Mouse (Mus musculus): ENCODE measurements around the gene Teddm2. TPM values are rescaled to one million over a fixed set of nuclear protein-coding genes. Genes with fewer than 3 reads are reported as not detected.

The Teddm2 gene
- polyA plus RNA-seq, 1 experiment from 2014 or later, result 0.53 TPM

DNA sequence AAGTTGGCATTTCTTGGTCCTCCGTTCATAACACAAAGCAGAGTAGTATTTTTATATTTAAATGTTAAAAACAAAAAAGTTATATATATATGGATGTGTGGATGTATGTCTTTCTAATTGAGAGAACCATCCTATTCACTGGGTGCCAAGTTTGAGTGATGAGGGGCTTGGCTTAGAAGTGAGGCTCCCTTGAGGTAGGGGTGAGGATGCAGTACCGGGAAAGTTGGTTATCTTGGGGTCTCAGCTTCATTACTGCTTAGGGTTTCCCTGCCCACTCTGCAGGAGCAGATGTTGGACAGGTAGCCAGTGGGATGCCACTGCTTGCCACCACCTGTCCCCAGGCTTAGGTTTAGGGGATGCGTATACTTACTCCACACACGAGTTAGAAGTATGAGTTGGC, 8.7 kb upstream of the Teddm2 start:
- Histone ChIP-seq H3K4me2 (ENCODE audit: low read depth, low read length) (0 out of 2 replicates have a peak overlapping the region, but pooled peaks have one; percentile 19), H3K27me3 (ENCODE audit: insufficient read depth, low read length) (no peaks in the 10 kb centered on the region), H3K9ac (replicated peaks) (no peak overlapping the region), H3K4me3 (ENCODE audit: low read depth, low read length) (no peak overlapping the region), H3K27ac (ENCODE audit: low read depth) (peak overlapping the region; percentile 52; the same call in 1 of the 2 replicates), H3K36me3 (replicated peaks; ENCODE audit: insufficient read depth, low read length) (peaks cover 68% of the 10 kb centered on the region), H3K4me1 (ENCODE audit: insufficient read depth) (peaks cover 21% of the 10 kb centered on the region), H3K9me3 (ENCODE audit: low read length) (no peaks in the 10 kb centered on the region)
- 84% methylated on average over 4 of the region's 4 CpGs for WGBS (ENCODE audit: insufficient replicate concordance)
- DNase-seq, result no peak
- TF ChIP-seq EP300 (IDR thresholded peaks at IDR 0.05; ENCODE audit: low read depth), result no peak
- no peak for TF ChIP-seq CTCF (IDR thresholded peaks at IDR 0.05; ENCODE audit: low read depth)
- ATAC-seq, result no peak

GRCm38 (mm10) chr1:153908208-153908607, 8.2 kb upstream of the Teddm2 start:
- TF ChIP-seq CTCF (IDR thresholded peaks at IDR 0.05; ENCODE audit: low read depth) (no peak), EP300 (IDR thresholded peaks at IDR 0.05; ENCODE audit: low read depth) (no peak)
- H3K4me2 ChIP-seq (ENCODE audit: low read depth, low read length), result no peak overlapping the region
- no peak overlapping the region for H3K4me3 ChIP-seq (ENCODE audit: low read depth, low read length)
- peaks cover 72% of the 10 kb centered on the region for H3K36me3 ChIP-seq (replicated peaks; ENCODE audit: insufficient read depth, low read length)
- H3K27ac ChIP-seq (ENCODE audit: low read depth), result 0 out of 2 replicates have a peak overlapping the region, but pooled peaks have one; percentile 52
- H3K9ac ChIP-seq (replicated peaks), result no peak overlapping the region
- no peaks in the 10 kb centered on the region for H3K9me3 ChIP-seq (ENCODE audit: low read length)
- H3K4me1 ChIP-seq (ENCODE audit: insufficient read depth), result peaks cover 21% of the 10 kb centered on the region
- WGBS (ENCODE audit: insufficient replicate concordance), result 67% methylated on average over 6 of the region's 6 CpGs
- no peaks in the 10 kb centered on the region for H3K27me3 ChIP-seq (ENCODE audit: insufficient read depth, low read length)
- no peak for ATAC-seq
- DNase-seq, result no peak

DNA sequence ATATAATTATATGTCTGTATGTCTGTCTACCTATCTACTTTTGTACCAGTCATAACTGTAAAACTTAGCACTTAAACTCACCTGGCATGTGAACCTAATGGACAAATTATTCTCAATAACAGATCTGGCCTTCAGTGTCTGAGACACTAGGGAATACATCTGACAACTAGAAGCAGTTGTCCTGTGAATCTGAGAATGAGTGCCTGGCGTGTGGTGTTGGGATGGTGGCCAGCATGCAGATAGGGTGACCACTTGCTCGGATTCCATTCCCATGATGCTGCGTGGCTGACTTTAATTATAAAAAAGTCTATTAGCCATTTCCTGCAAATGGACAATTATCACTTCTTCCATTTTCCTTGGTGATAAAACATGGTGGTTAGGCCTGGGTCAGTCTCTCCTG, 5.9 kb upstream of the Teddm2 start:
- DNase-seq, result no peak
- Histone ChIP-seq H3K36me3 (replicated peaks; ENCODE audit: insufficient read depth, low read length) (peaks cover 79% of the 10 kb centered on the region), H3K27me3 (ENCODE audit: insufficient read depth, low read length) (no peaks in the 10 kb centered on the region), H3K9me3 (ENCODE audit: low read length) (no peaks in the 10 kb centered on the region), H3K9ac (replicated peaks) (no peak overlapping the region), H3K4me2 (ENCODE audit: low read depth, low read length) (no peak overlapping the region), H3K4me1 (ENCODE audit: insufficient read depth) (peaks cover 27% of the 10 kb centered on the region), H3K4me3 (ENCODE audit: low read depth, low read length) (no peak overlapping the region), H3K27ac (ENCODE audit: low read depth) (no peak overlapping the region)
- ATAC-seq, result no peak
- TF ChIP-seq EP300 (IDR thresholded peaks at IDR 0.05; ENCODE audit: low read depth) (no peak), CTCF (IDR thresholded peaks at IDR 0.05; ENCODE audit: low read depth) (no peak)
- WGBS (ENCODE audit: insufficient replicate concordance), result 91% methylated on average over 3 of the region's 3 CpGs

- H3K9ac ChIP-seq (replicated peaks), result no peak overlapping the region
- 97% methylated on average over 14 of the region's 14 CpGs for WGBS (ENCODE audit: insufficient replicate concordance)
- no peak for TF ChIP-seq EP300 (IDR thresholded peaks at IDR 0.05; ENCODE audit: low read depth)
- no peak for TF ChIP-seq CTCF (IDR thresholded peaks at IDR 0.05; ENCODE audit: low read depth)
- no peaks in the 10 kb centered on the region for H3K9me3 ChIP-seq (ENCODE audit: low read length)
- peaks cover 17% of the 10 kb centered on the region for H3K4me1 ChIP-seq (ENCODE audit: insufficient read depth)
- no peak overlapping the region for H3K27ac ChIP-seq (ENCODE audit: low read depth)
- H3K4me2 ChIP-seq (ENCODE audit: low read depth, low read length), result no peak overlapping the region
- ATAC-seq, result no peak
- no peak for DNase-seq
- no peak overlapping the region for H3K4me3 ChIP-seq (ENCODE audit: low read depth, low read length)
- no peaks in the 10 kb centered on the region for H3K27me3 ChIP-seq (ENCODE audit: insufficient read depth, low read length)
- H3K36me3 ChIP-seq (replicated peaks; ENCODE audit: insufficient read depth, low read length), result peaks cover 66% of the 10 kb centered on the region
These were observed 4.2 kb upstream of the Teddm2 start for GRCm38 (mm10) chr1:153904236-153904635.

DNA sequence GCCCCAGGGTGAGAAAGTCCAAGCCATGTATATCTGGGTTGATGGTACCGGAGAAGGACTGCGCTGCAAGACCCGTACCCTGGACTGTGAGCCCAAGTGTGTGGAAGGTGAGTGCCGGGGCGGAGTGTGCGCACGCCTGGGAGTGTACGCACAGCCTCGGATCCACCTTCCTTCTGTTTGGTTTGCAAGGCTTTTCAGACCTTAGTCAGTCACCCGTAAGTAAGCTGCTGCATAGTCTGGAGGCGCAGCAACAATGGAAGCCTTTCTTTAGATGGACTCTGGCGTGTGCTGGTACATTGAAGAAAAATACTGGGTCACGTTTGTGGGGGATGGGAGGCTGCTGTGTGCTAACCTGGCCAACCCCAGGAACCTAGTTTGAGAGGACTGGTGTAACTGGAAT, 3.0 kb upstream of the Teddm2 start:
- DNase-seq (no peak), ATAC-seq (no peak)
- peak overlapping the region; percentile 66; the same call in 1 of the 2 replicates for H3K4me2 ChIP-seq (ENCODE audit: low read depth, low read length)
- no peak overlapping the region for H3K9ac ChIP-seq (replicated peaks)
- no peak overlapping the region for H3K27ac ChIP-seq (ENCODE audit: low read depth)
- no peaks in the 10 kb centered on the region for H3K9me3 ChIP-seq (ENCODE audit: low read length)
- peak overlapping the region; percentile 2; the same call in 1 of the 2 replicates for H3K4me3 ChIP-seq (ENCODE audit: low read depth, low read length)
- peaks cover 16% of the 10 kb centered on the region for H3K4me1 ChIP-seq (ENCODE audit: insufficient read depth)
- TF ChIP-seq CTCF (IDR thresholded peaks at IDR 0.05; ENCODE audit: low read depth) (no peak), EP300 (IDR thresholded peaks at IDR 0.05; ENCODE audit: low read depth) (no peak)
- H3K36me3 ChIP-seq (replicated peaks; ENCODE audit: insufficient read depth, low read length), result peaks cover 54% of the 10 kb centered on the region
- no peaks in the 10 kb centered on the region for H3K27me3 ChIP-seq (ENCODE audit: insufficient read depth, low read length)
- WGBS (ENCODE audit: insufficient replicate concordance), result 83% methylated on average over 13 of the region's 13 CpGs

- Histone ChIP-seq H3K36me3 (replicated peaks; ENCODE audit: insufficient read depth, low read length) (peaks cover 34% of the 10 kb centered on the region), H3K9ac (replicated peaks) (peak overlapping the region; percentile 96), H3K4me1 (ENCODE audit: insufficient read depth) (peaks cover 18% of the 10 kb centered on the region), H3K27me3 (ENCODE audit: insufficient read depth, low read length) (no peaks in the 10 kb centered on the region), H3K4me3 (ENCODE audit: low read depth, low read length) (peak overlapping the region; percentile 91), H3K27ac (ENCODE audit: low read depth) (peak overlapping the region; percentile 98), H3K9me3 (ENCODE audit: low read length) (no peaks in the 10 kb centered on the region), H3K4me2 (ENCODE audit: low read depth, low read length) (peak overlapping the region; percentile 66)
- TF ChIP-seq CTCF (IDR thresholded peaks at IDR 0.05; ENCODE audit: low read depth) (no peak), EP300 (IDR thresholded peaks at IDR 0.05; ENCODE audit: low read depth) (peak; percentile 80)
- DNase-seq (peak; percentile 58), ATAC-seq (no peak)
- WGBS (ENCODE audit: insufficient replicate concordance), result 1% methylated on average over 25 of the region's 25 CpGs
These were observed 1.1 kb upstream of the Teddm2 start for GRCm38 (mm10) chr1:153900860-153901730.

Measured in liver, postnatal 0 days (tissue).